10 mouse cellular contexts compared by ENCODE assay signal in genomic region chr5:28500792-28501439, GRCm38 (mm10). TPM values are rescaled to one million over a fixed set of nuclear protein-coding genes. Genes with fewer than 3 reads are reported as not detected.
DNase-seq lines count a peak whose midpoint lies in the region; ATAC-seq and TF ChIP-seq lines count a peak whose summit lies in the region.
"Had no signal": no experiment of that assay in that cellular context is flagged by ENCODE, and none has a peak within 500 bp of the region (broad histone marks: within the 10 kb centered on the region; RNA-seq: fewer than 3 reads in every experiment).

No protein-coding gene starts in this region.

- TF ChIP-seq CTCF in lung, embryonic 14.5 days (IDR thresholded peaks at IDR 0.05; ENCODE audit: low read depth), result no peak
- TF ChIP-seq CTCF in heart, adult 2 months (IDR thresholded peaks at IDR 0.05), result no peak

- no peaks in the 10 kb centered on the region for H3K36me3 ChIP-seq in lung, embryonic 14.5 days (ENCODE audit: insufficient read depth)
- H3K36me3 ChIP-seq in forebrain, embryonic 10.5 days (replicated peaks), result no peaks in the 10 kb centered on the region
- H3K36me3 ChIP-seq in heart, adult 2 months (ENCODE audit: control insufficient read depth, insufficient read depth, low read length), result no peaks in the 10 kb centered on the region
- H3K36me3 ChIP-seq: G1E; heart, embryonic 13.5 days had no signal

- intact Hi-C loops in heart, adult 2 months (cut with DNase I), result no loop called here

- peak; percentile 92 for ATAC-seq in lung, embryonic 14.5 days (ENCODE audit: insufficient read depth)
- no peak for ATAC-seq in cerebellum, adult (ENCODE audit: insufficient number of reproducible peaks, low FRiP score, low TSS enrichment)

- DNase-seq in kidney, adult 11 months, result peak; percentile 94
- DNase-seq in kidney, postnatal 10 days, result peak; percentile 84
- peak; percentile 87 for DNase-seq in lung, embryonic 14.5 days
- DNase-seq in testis, postnatal 14 days (ENCODE audit: low spot score), result peak; percentile 66
- DNase-seq in forebrain, embryonic 10.5 days (ENCODE audit: extremely low spot score, low spot score), result no peak
- no peak for DNase-seq in heart, adult 2 months

- H3K9ac ChIP-seq in lung, embryonic 14.5 days, result no peak overlapping the region
- H3K9ac ChIP-seq in heart, adult 2 months (ENCODE audit: low read depth, low read length), result no peak overlapping the region
- H3K9ac ChIP-seq: heart, embryonic 13.5 days had no signal

- 53% methylated on average over 4 of the region's 4 CpGs for WGBS in lung, embryonic 14.5 days
- 72% methylated on average over 4 of the region's 4 CpGs for WGBS in forebrain, embryonic 10.5 days
- WGBS in heart, adult 2 months, result 59% methylated on average over 4 of the region's 4 CpGs

- no peaks in the 10 kb centered on the region for H3K9me3 ChIP-seq in lung, embryonic 14.5 days (ENCODE audit: low read depth, low read length)
- H3K9me3 ChIP-seq in forebrain, embryonic 10.5 days, result no peaks in the 10 kb centered on the region
- H3K9me3 ChIP-seq: G1E; heart, embryonic 13.5 days had no signal

- no peaks in the 10 kb centered on the region for H3K27me3 ChIP-seq in lung, embryonic 14.5 days (ENCODE audit: insufficient read depth, low read length)
- H3K27me3 ChIP-seq in forebrain, embryonic 10.5 days (ENCODE audit: poor library complexity, severe bottlenecking), result no peaks in the 10 kb centered on the region
- H3K27me3 ChIP-seq in heart, adult 2 months (ENCODE audit: control insufficient read depth, insufficient read depth, low read length), result no peaks in the 10 kb centered on the region
- H3K27me3 ChIP-seq: heart, embryonic 13.5 days had no signal

- TF ChIP-seq POLR2A in heart, adult 2 months (IDR thresholded peaks at IDR 0.05; ENCODE audit: insufficient read depth, low read depth, low read length), result no peak

- no peaks in the 10 kb centered on the region for H3K79me2 ChIP-seq in heart, adult 2 months (replicated peaks; ENCODE audit: control insufficient read depth, insufficient read depth, low read length)

- no peaks in the 10 kb centered on the region; the same call in none of the 2 replicates for H3K4me1 ChIP-seq in lung, embryonic 14.5 days (ENCODE audit: insufficient read depth)
- no peaks in the 10 kb centered on the region for H3K4me1 ChIP-seq in forebrain, embryonic 10.5 days
- no peaks in the 10 kb centered on the region for H3K4me1 ChIP-seq in heart, adult 2 months (ENCODE audit: control insufficient read depth, insufficient read depth, low read length)
- H3K4me1 ChIP-seq: heart, embryonic 13.5 days had no signal

- no peak overlapping the region for H3K4me2 ChIP-seq in lung, embryonic 14.5 days
- H3K4me2 ChIP-seq: heart, embryonic 13.5 days had no signal

- peak overlapping the region; percentile 89 for H3K27ac ChIP-seq in lung, embryonic 14.5 days (ENCODE audit: low read depth)
- H3K27ac ChIP-seq in forebrain, embryonic 10.5 days, result no peak overlapping the region
- H3K27ac ChIP-seq in heart, adult 2 months, result no peak overlapping the region
- H3K27ac ChIP-seq: heart, embryonic 13.5 days had no signal

- no peak for TF ChIP-seq EP300 in heart, adult 2 months (IDR thresholded peaks at IDR 0.05; ENCODE audit: insufficient read depth, low read depth, low read length)

- no peak overlapping the region for H3K4me3 ChIP-seq in lung, embryonic 14.5 days (ENCODE audit: low read depth, low read length)
- no peak overlapping the region for H3K4me3 ChIP-seq in forebrain, embryonic 10.5 days
- no peak overlapping the region for H3K4me3 ChIP-seq in heart, adult 2 months
- H3K4me3 ChIP-seq: heart, embryonic 13.5 days had no signal

RNA-seq across cellular contexts. Expression of gene Shh, which starts 33.9 kb away (rescaled TPM):
- 5.9 and 6.3 TPM in 2 replicates for polyA plus RNA-seq in lung, embryonic 14.5 days (2014; fragmentation: Nextera tagmentation; extraction: Ambion mirVana)
- 2.3 and 2.6 TPM in 2 replicates for polyA plus RNA-seq in forebrain, embryonic 10.5 days (2016; fragmentation: Nextera tagmentation; extraction: Ambion mirVana)
- total RNA-seq in heart, adult 2 months (2021), result not detected
- polyA plus RNA-seq in heart, adult 2 months (2012; rRNA removed), result not detected in 2 replicates
- total RNA-seq: G1E; neutrophil, adult 5-6 weeks had no signal
- polyA plus RNA-seq: G1E had no signal

Comparison
In these comparisons a context has a peak if more than half of its experiments do, and no peak if none do; other contexts are left out.
1. DNase-seq: peak in kidney, adult 11 months (single experiment), kidney, postnatal 10 days (single experiment), lung, embryonic 14.5 days (single experiment) and testis, postnatal 14 days (single experiment); none in forebrain, embryonic 10.5 days (single experiment) and heart, adult 2 months (0 of 2).